Mouse (Mus musculus) liver, adult 2 months (tissue): Measurements from ENCODE around the gene Tarbp2. TPM values are rescaled to one million over a fixed set of nuclear protein-coding genes. Genes with fewer than 3 reads are reported as not detected.

Source experiments
- DNase-seq: peaks from one replicate; pipeline ENCODE4 v3.0.0-alpha.2; 2011; ENCODE audit warnings: low read depth, low spot score; ENCODE audit errors: extremely low read depth
- H3K27ac ChIP-seq: fragments of 200-500 bp; replicated peaks from 2 replicates; pipeline ENCODE4 v1.5.1; 2012; ENCODE audit warnings: low read depth, mild to moderate bottlenecking, control low read depth, inconsistent platforms, low read length; ENCODE audit not compliant: insufficient read depth
- H3K27me3 ChIP-seq: fragments of 200-500 bp; 2 replicates; pipeline ENCODE4 v1.6.1; 2012; ENCODE audit warnings: mild to moderate bottlenecking, moderate library complexity, low read length, inconsistent platforms; ENCODE audit not compliant: control insufficient read depth, insufficient read depth
- H3K36me3 ChIP-seq: fragments of 200-500 bp; 2 replicates; pipeline ENCODE4 v1.6.1; 2012; ENCODE audit warnings: low read length, inconsistent platforms; ENCODE audit not compliant: control insufficient read depth, insufficient read depth
- H3K4me1 ChIP-seq: fragments of 200-500 bp; 2 replicates; pipeline ENCODE4 v1.6.1; 2011; ENCODE audit warnings: low read length; ENCODE audit not compliant: control insufficient read depth, insufficient read depth
- H3K4me3 ChIP-seq: fragments of 200-500 bp; 2 replicates; pipeline ENCODE4 v1.5.1; 2011; ENCODE audit warnings: low read depth, mild to moderate bottlenecking, control low read depth, low read length, moderate library complexity; ENCODE audit not compliant: insufficient read depth
- H3K79me2 ChIP-seq: fragments of 200-500 bp; 2 replicates; pipeline ENCODE4 v1.6.1; 2012; ENCODE audit warnings: inconsistent platforms, mild to moderate bottlenecking, low read length, moderate library complexity; ENCODE audit not compliant: control insufficient read depth, insufficient read depth
- H3K9ac ChIP-seq: fragments of 200-500 bp; 2 replicates; pipeline ENCODE4 v1.6.1; 2012; ENCODE audit warnings: low read depth, mild to moderate bottlenecking, control low read depth, inconsistent platforms, low read length
- CTCF ChIP-seq: fragments of 200-500 bp; IDR thresholded peaks from 2 replicates; pipeline ENCODE4 v1.5.1; 2011; ENCODE audit warnings: low read depth, low read length, control low read depth
- POLR2A ChIP-seq: fragments of 200-500 bp; IDR thresholded peaks from 2 replicates; pipeline ENCODE4 v1.6.1; 2011; ENCODE audit warnings: low read length, control low read depth; ENCODE audit not compliant: insufficient read depth; ENCODE audit errors: extremely low read depth
- WGBS: fragments of 180-500 bp; shearing (Covaris S2); methylation state at CpG from one replicate; pipeline ENCODE4 v1.1.7; 2018; 5-methylcytosine and 5-hydroxymethylcytosine counted together
- polyA plus RNA-seq: library from polyadenylated mRNA; depleted of rRNA; stranded (reverse); fragments of >200 nt; gene quantifications from 2 replicates; pipeline ENCODE4 v1.2.3, GENCODE M21; 2012
- total RNA-seq: library from RNA; depleted of rRNA; stranded (reverse); fragments of >200 nt; gene quantifications from 2 replicates; pipeline ENCODE4 v1.2.3, GENCODE M21; 2014

Tarbp2 gene
- total and polyA plus RNA-seq, 2 experiments, result 15.2 to 40.6 TPM

GRCm38 (mm10) chr15:102526111-102527002, 8.4 kb downstream of the Tarbp2 start:
- TF ChIP-seq CTCF, result no peak
- no peak for TF ChIP-seq POLR2A
- H3K4me3 ChIP-seq, result no peak overlapping the region
- H3K79me2 ChIP-seq, result no peaks in the 10 kb centered on the region
- 85% methylated on average over 6 of the region's 6 CpGs for WGBS
- no peak overlapping the region for H3K9ac ChIP-seq
- H3K27me3 ChIP-seq, result no peaks in the 10 kb centered on the region
- H3K27ac ChIP-seq, result no peak overlapping the region
- DNase-seq, result no peak
- H3K4me1 ChIP-seq, result no peaks in the 10 kb centered on the region
- H3K36me3 ChIP-seq, result peaks cover 21% of the 10 kb centered on the region

GRCm38 (mm10) chr15:102527936-102528335, 9.9 kb downstream of the Tarbp2 start:
- Histone ChIP-seq H3K36me3 (peaks cover 33% of the 10 kb centered on the region), H3K4me1 (no peaks in the 10 kb centered on the region)
- WGBS, result 81% methylated on average over 3 of the region's 3 CpGs

DNA sequence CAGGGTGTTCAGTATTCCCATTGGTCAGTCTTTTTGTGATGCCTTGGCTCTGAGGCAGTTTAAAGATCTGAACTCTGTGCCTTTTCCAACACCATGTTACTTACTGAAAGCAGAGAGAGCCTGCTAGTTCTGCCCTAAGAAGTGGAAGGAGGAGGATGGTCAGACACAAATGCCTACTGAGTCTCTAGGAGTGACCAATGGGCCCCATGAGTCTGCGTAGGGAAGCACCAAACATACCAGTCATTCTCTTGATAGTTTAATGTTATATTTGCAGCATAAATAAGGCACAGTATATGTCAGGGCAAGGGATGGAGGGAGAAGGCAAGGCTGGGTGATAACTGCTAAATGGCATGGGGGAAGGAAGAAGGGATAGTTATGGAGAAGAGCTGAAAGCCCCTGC, 10.4 kb downstream of the Tarbp2 start:
- WGBS, result 100% methylated on average over 1 of the region's 1 CpGs
- no peak overlapping the region for H3K9ac ChIP-seq
- H3K36me3 ChIP-seq, result peaks cover 38% of the 10 kb centered on the region
- H3K4me3 ChIP-seq, result no peak overlapping the region
- DNase-seq, result no peak
- H3K79me2 ChIP-seq, result no peaks in the 10 kb centered on the region
- H3K27ac ChIP-seq, result no peak overlapping the region
- no peak for TF ChIP-seq POLR2A
- TF ChIP-seq CTCF, result no peak
- no peaks in the 10 kb centered on the region for H3K4me1 ChIP-seq
- H3K27me3 ChIP-seq, result no peaks in the 10 kb centered on the region

More at GRCm38 (mm10) chr15:102527936-102528335, 9.9 kb downstream of the Tarbp2 start:
- Histone ChIP-seq H3K27ac (no peak overlapping the region), H3K27me3 (no peaks in the 10 kb centered on the region), H3K9ac (no peak overlapping the region), H3K79me2 (no peaks in the 10 kb centered on the region), H3K4me3 (no peak overlapping the region)
- TF ChIP-seq CTCF (peak; percentile 70), POLR2A (no peak)
- no peak for DNase-seq

DNA sequence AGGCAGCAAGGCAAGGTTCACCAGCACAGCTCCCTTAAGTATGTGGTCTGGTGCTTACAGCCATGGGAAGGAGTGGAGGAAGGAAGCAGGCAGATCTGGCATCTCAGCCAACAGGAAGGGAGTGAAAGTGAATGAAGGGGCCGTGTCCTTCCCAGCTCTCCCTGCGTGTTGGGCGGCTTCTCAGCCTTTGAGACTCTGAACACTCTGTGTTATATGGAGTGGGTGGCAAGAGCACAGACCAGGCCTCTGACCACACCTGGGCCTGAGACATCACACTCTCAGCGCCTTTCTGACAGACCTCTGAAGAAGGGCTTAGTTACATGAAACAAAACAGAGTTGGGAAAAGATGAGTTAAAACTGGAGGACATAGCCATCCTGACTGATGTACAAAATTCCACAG, 12.6 kb downstream of the Tarbp2 start:
- Histone ChIP-seq H3K27me3 (no peaks in the 10 kb centered on the region), H3K4me1 (no peaks in the 10 kb centered on the region), H3K9ac (no peak overlapping the region), H3K79me2 (no peaks in the 10 kb centered on the region), H3K36me3 (peaks cover 47% of the 10 kb centered on the region), H3K4me3 (no peak overlapping the region), H3K27ac (no peak overlapping the region)
- TF ChIP-seq POLR2A, result no peak
- no peak for TF ChIP-seq CTCF
- WGBS, result 86% methylated on average over 4 of the region's 4 CpGs
- DNase-seq, result no peak

DNA sequence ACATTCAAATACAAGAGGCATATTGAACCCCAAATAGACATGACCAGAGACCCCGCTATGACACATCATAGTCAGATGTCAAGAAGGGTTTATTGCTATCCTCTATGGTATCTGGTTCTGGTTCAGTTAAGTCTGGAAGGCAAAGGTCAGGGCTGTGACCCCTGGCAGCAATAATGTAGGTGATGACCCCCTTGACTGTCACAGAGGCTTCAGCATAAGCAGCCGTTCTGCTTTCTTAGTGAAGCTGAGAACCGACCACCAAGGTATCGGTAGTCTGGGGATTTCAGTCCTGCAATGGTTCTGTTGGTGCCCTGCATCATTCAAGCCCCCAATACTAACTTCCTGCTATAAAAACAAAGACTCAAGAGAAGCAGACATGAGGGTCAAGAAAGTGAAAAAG, 13.6 kb downstream of the Tarbp2 start:
- WGBS, result 78% methylated on average over 4 of the region's 4 CpGs
- Histone ChIP-seq H3K9ac (no peak overlapping the region), H3K4me1 (no peaks in the 10 kb centered on the region), H3K4me3 (no peak overlapping the region), H3K79me2 (no peaks in the 10 kb centered on the region), H3K27me3 (no peaks in the 10 kb centered on the region), H3K36me3 (peaks cover 53% of the 10 kb centered on the region), H3K27ac (no peak overlapping the region)
- no peak for TF ChIP-seq CTCF
- TF ChIP-seq POLR2A, result no peak
- no peak for DNase-seq
